Mouse (Mus musculus) CH12.LX (cell line): ENCODE measurements around the gene Cenpb. TPM values are rescaled to one million over a fixed set of nuclear protein-coding genes. Genes with fewer than 3 reads are reported as not detected.

Experiments
- DNase-seq: peaks from one replicate; pipeline ENCODE4 v3.0.0-alpha.2; 2013; ENCODE audit errors: extremely low read depth
- H3K27ac ChIP-seq: 2 replicates; pipeline ENCODE4 v1.5.1; 2012; ENCODE audit warnings: low read depth, mild to moderate bottlenecking, control low read depth, moderate library complexity; ENCODE audit not compliant: insufficient read depth
- H3K27me3 ChIP-seq: replicated peaks from 2 replicates; pipeline ENCODE3; 2012; ENCODE audit warnings: inconsistent platforms
- H3K36me3 ChIP-seq, 2 experiments: replicated peaks in 1 of 2; 2 replicates each; pipeline versions ENCODE3 to v1.6.1; 2012; ENCODE audit warnings: inconsistent platforms in 1 of 2, low read length in 1 of 2, mild to moderate bottlenecking in 1 of 2, mixed read lengths in 1 of 2, moderate library complexity in 1 of 2; ENCODE audit not compliant: control insufficient read depth in 1 of 2, insufficient read depth in 1 of 2
- H3K4me1 ChIP-seq, 2 experiments: 2 replicates each; pipeline ENCODE4 v1.6.1; 2012; ENCODE audit warnings: inconsistent platforms in 1 of 2, moderate library complexity in 1 of 2; ENCODE audit not compliant: insufficient read depth in 2 of 2, control insufficient read depth in 1 of 2
- H3K4me2 ChIP-seq: 2 replicates; pipeline ENCODE4 v1.6.1; 2012; ENCODE audit warnings: low read depth, mild to moderate bottlenecking, control low read depth; ENCODE audit not compliant: poor library complexity, insufficient read depth, severe bottlenecking
- H3K4me3 ChIP-seq, 3 experiments: fragments of 150-350 bp in 1 of 3; sonication (generic) in 1 of 3; replicated peaks in 1 of 3; 2 replicates each; pipeline versions ENCODE3 to v1.5.1; 2011 to 2012; ENCODE audit warnings: low read depth in 2 of 3, low read length in 2 of 3, mild to moderate bottlenecking in 2 of 3, moderate library complexity in 2 of 3, control low read depth in 1 of 3, improper control_type of control experiment in 1 of 3, inconsistent platforms in 1 of 3, mixed read lengths in 1 of 3; ENCODE audit not compliant: poor library complexity in 1 of 3
- H3K79me2 ChIP-seq: replicated peaks from 2 replicates; pipeline ENCODE4 v1.6.1; 2012; ENCODE audit warnings: mild to moderate bottlenecking, moderate library complexity; ENCODE audit not compliant: control insufficient read depth, poor library complexity, insufficient read depth, severe bottlenecking; ENCODE audit errors: extremely low read depth
- H3K9ac ChIP-seq: 2 replicates; pipeline ENCODE4 v1.6.1; 2012; ENCODE audit warnings: low read depth, mild to moderate bottlenecking, control low read depth, moderate library complexity; ENCODE audit not compliant: insufficient read depth
- H3K9me3 ChIP-seq: replicated peaks from 2 replicates; pipeline ENCODE3; 2012; ENCODE audit warnings: low read length, inconsistent platforms, mixed read lengths
- BHLHE40 ChIP-seq: IDR thresholded peaks from 2 replicates; pipeline ENCODE4 v1.6.1; 2011; ENCODE audit warnings: mild to moderate bottlenecking, low read depth, low read length, improper control_type of control experiment
- CHD1 ChIP-seq: IDR thresholded peaks from 2 replicates; pipeline ENCODE4 v1.6.1; 2012; ENCODE audit warnings: low read depth, low read length, improper control_type of control experiment, inconsistent platforms
- CHD2 ChIP-seq: IDR thresholded peaks from 2 replicates; pipeline ENCODE4 v1.6.1; 2011; ENCODE audit warnings: low read length, improper control_type of control experiment
- CTCF ChIP-seq, 2 experiments: IDR thresholded peaks in 1 of 2; conservative IDR thresholded peaks in 1 of 2; 2 replicates each; pipeline ENCODE4 v1.5.1; 2011 to 2012; ENCODE audit warnings: low read depth in 2 of 2, low read length in 2 of 2, improper control_type of control experiment in 1 of 2, inconsistent platforms in 1 of 2, mild to moderate bottlenecking in 1 of 2, moderate library complexity in 1 of 2
- HCFC1 ChIP-seq: IDR thresholded peaks from 2 replicates; pipeline ENCODE4 v1.6.1; 2012; ENCODE audit warnings: low read depth, mild to moderate bottlenecking, inconsistent platforms, low read length, improper control_type of control experiment
- JUND ChIP-seq: conservative IDR thresholded peaks from 2 replicates; pipeline ENCODE4 v1.6.1; 2011; ENCODE audit warnings: low read depth, low read length, improper control_type of control experiment
- KAT2A ChIP-seq: IDR thresholded peaks from 2 replicates; pipeline ENCODE4 v1.6.1; 2012; ENCODE audit warnings: low read length, improper control_type of control experiment, inconsistent platforms; ENCODE audit not compliant: insufficient replicate concordance
- MAFK ChIP-seq: IDR thresholded peaks from 2 replicates; pipeline ENCODE4 v1.6.1; 2011; ENCODE audit warnings: low read length, improper control_type of control experiment; ENCODE audit not compliant: insufficient replicate concordance
- MAX ChIP-seq: IDR thresholded peaks from 2 replicates; pipeline ENCODE4 v1.6.1; 2011; ENCODE audit warnings: low read length, improper control_type of control experiment
- MAZ ChIP-seq: IDR thresholded peaks from 2 replicates; pipeline ENCODE4 v1.6.1; 2012; ENCODE audit warnings: low read depth, mild to moderate bottlenecking, inconsistent platforms, low read length, improper control_type of control experiment, moderate library complexity
- MXI1 ChIP-seq: IDR thresholded peaks from 2 replicates; pipeline ENCODE4 v1.6.1; 2011; ENCODE audit warnings: mild to moderate bottlenecking, low read depth, low read length, improper control_type of control experiment
- MYC ChIP-seq: IDR thresholded peaks from 2 replicates; pipeline ENCODE4 v1.6.1; 2011; ENCODE audit warnings: low read depth, mild to moderate bottlenecking, improper control_type of control experiment, low read length
- NELFE ChIP-seq: IDR thresholded peaks from 2 replicates; pipeline ENCODE4 v1.6.1; 2011; ENCODE audit warnings: low read depth, low read length, improper control_type of control experiment
- NRF1 ChIP-seq: IDR thresholded peaks from 2 replicates; pipeline ENCODE4 v1.6.1; 2014; ENCODE audit warnings: low read depth, mild to moderate bottlenecking, inconsistent platforms, low read length, improper control_type of control experiment, moderate library complexity
- POLR2A ChIP-seq: IDR thresholded peaks from 2 replicates; pipeline ENCODE4 v1.6.1; 2011; ENCODE audit warnings: low read depth, mild to moderate bottlenecking, improper control_type of control experiment, low read length
- POLR2AphosphoS2 ChIP-seq: IDR thresholded peaks from 2 replicates; pipeline ENCODE4 v1.6.1; 2011; ENCODE audit warnings: low read depth, low read length, improper control_type of control experiment
- SIN3A ChIP-seq: IDR thresholded peaks from 2 replicates; pipeline ENCODE4 v1.6.1; 2012; ENCODE audit warnings: low read length, improper control_type of control experiment, inconsistent platforms
- TCF12 ChIP-seq: IDR thresholded peaks from 2 replicates; pipeline ENCODE4 v1.6.1; 2014; ENCODE audit warnings: low read depth, mild to moderate bottlenecking, inconsistent platforms, low read length, improper control_type of control experiment
- UBTF ChIP-seq: IDR thresholded peaks from 2 replicates; pipeline ENCODE4 v1.6.1; 2012; ENCODE audit warnings: low read depth, mild to moderate bottlenecking, inconsistent platforms, low read length, improper control_type of control experiment, moderate library complexity
- USF1 ChIP-seq: IDR thresholded peaks from 2 replicates; pipeline ENCODE4 v1.6.1; 2014; ENCODE audit warnings: low read depth, mild to moderate bottlenecking, inconsistent platforms, low read length, improper control_type of control experiment
- USF2 ChIP-seq: conservative IDR thresholded peaks from 2 replicates; pipeline ENCODE4 v1.6.1; 2011; ENCODE audit warnings: low read depth, low read length, improper control_type of control experiment
- ZKSCAN1 ChIP-seq: IDR thresholded peaks from 2 replicates; pipeline ENCODE4 v1.6.1; 2012; ENCODE audit warnings: low read depth, inconsistent platforms, low read length, improper control_type of control experiment, borderline replicate concordance
- ZMIZ1 ChIP-seq: IDR thresholded peaks from 2 replicates; pipeline ENCODE4 v1.6.1; 2012; ENCODE audit warnings: low read depth, mild to moderate bottlenecking, inconsistent platforms, low read length, improper control_type of control experiment
- dilution Hi-C: fragments of 300-500 bp; cut with MboI; formaldehyde crosslinking; loops from 2 replicates; pipeline ENCODE4 v1.14.3; 2020; ENCODE audit warnings: low sequenced_read_pairs; ENCODE audit not compliant: extremely low pct_unique_long_range_greater_than_20kb, extremely low pct_ligation_motif_present
- in situ Hi-C: fragments of 300-500 bp; cut with MboI; formaldehyde crosslinking; loops from 3 replicates; pipeline ENCODE4 v1.14.3; 2019; ENCODE audit warnings: low sequenced_read_pairs, low pct_ligation_motif_present, low pct_unique_long_range_greater_than_20kb, mixed read lengths
- polyA plus RNA-seq: library from polyadenylated mRNA; unstranded; fragments of >175 nt; gene quantifications from 2 replicates; pipeline ENCODE4 v1.2.1, GENCODE M21; 2012; ENCODE audit warnings: low read depth; ENCODE audit not compliant: insufficient read length
- total RNA-seq, 2 experiments: library from RNA; depleted of rRNA; stranded (reverse); fragments of 300-350 nt in 1 of 2; fragments of >200 nt in 1 of 2; gene quantifications; 2 replicates each; pipeline ENCODE4 v1.2.3; 2012 to 2014

Cenpb gene
- total and polyA plus RNA-seq, 3 experiments: 18.1 to 26.6 (median 24.4) TPM

DNA sequence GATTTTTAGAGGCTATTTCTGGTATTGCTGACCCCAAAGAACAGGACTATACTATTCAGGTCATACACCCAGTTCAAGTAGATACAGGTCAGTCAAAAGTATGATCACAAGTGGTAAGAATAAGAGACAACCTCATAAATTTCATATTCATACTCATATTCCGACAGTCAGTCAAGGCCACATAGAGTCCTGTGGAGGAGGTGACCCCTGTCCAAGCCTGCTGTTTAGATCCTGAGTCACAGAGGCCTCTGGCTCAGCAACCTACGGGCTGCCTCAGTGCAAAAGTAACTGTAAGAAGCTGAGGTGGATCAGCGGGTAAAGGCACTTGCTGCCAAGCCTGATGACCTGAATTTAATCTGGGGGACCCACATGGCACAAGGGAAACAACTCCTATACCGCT, 25.8 kb downstream of the Cenpb start:
- TF ChIP-seq MYC (no peak), CHD2 (no peak), MAX (no peak), POLR2AphosphoS2 (no peak), BHLHE40 (no peak), USF1 (no peak), CHD1 (no peak), UBTF (no peak), MAFK (no peak), ZMIZ1 (no peak), TCF12 (no peak)
- peaks cover 11 to 61% of the 10 kb centered on the region in 2 experiments for H3K36me3 ChIP-seq
- no peaks in the 10 kb centered on the region for H3K9me3 ChIP-seq
- no peak for DNase-seq
- in situ Hi-C loops: no loop called here
- peaks cover 2 to 9% of the 10 kb centered on the region in 2 experiments; a peak in 3 of 4 replicates for H3K4me1 ChIP-seq
- H3K4me2 ChIP-seq: no peak overlapping the region
- dilution Hi-C loops: no loop called here
- no peak overlapping the region for H3K4me3 ChIP-seq
- no peak overlapping the region for H3K27ac ChIP-seq
- H3K27me3 ChIP-seq: no peaks in the 10 kb centered on the region
- no peak overlapping the region for H3K9ac ChIP-seq
- H3K79me2 ChIP-seq: no peaks in the 10 kb centered on the region

DNA sequence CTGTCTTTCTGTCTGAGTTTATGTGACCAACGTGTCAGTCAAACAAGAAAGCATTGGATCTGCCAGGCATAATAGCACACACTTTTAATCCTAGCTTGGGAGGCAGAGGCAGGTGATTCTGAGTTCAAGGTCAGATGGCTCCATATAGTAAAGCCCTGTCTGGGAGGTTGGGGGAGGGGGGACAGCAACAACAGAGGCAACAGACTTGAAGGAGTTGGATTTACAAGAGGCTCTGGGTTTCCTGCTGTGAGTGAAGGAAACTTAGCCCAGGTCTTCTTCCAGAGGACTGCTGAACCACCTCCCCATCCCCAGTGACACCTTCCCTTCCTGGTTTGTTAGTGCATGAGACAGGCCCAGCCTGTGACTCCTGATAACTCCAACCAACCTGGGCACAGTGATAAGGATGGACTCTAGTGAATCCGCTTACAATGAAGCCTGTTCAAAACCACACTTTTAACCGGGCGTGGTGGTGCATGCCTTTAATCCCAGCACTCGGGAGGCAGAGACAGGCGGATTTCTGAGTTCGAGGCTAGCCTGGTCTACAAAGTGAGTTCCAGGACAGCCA, 27.6 kb downstream of the Cenpb start:
- Histone ChIP-seq H3K4me3 (no peak overlapping the region), H3K27me3 (no peaks in the 10 kb centered on the region), H3K27ac (no peak overlapping the region), H3K79me2 (no peaks in the 10 kb centered on the region), H3K36me3 (peaks cover 23 to 76% of the 10 kb centered on the region in 2 experiments), H3K9ac (no peak overlapping the region), H3K4me2 (no peak overlapping the region), H3K4me1 (no peaks in the 10 kb centered on the region), H3K9me3 (no peaks in the 10 kb centered on the region)
- TF ChIP-seq POLR2A (no peak), MAZ (no peak), ZKSCAN1 (no peak), JUND (no peak), CHD2 (no peak), CTCF (conservative IDR thresholded peaks at IDR 0.05 in 1 of 2, IDR thresholded peaks at IDR 0.05 in 1 of 2; ENCODE audit: low read depth in 2 of 2, low read length in 2 of 2) (no peak), HCFC1 (no peak), BHLHE40 (no peak), KAT2A (no peak), SIN3A (no peak), NELFE (no peak), USF2 (no peak), UBTF (no peak), MXI1 (no peak), NRF1 (no peak)
- in situ Hi-C loops (no loop called here), dilution Hi-C loops (no loop called here)
- DNase-seq: no peak
